Mouse (Mus musculus) mouse embryonic stem cell (cell line): ENCODE data around the gene Sart3.
"Not testable (repeated sequence)": the region's sequence is repeated elsewhere in the genome, so short reads cannot be mapped to it uniquely, and the experiment has no call there.

Experiments used
- in situ Hi-C, 2 experiments: fragments of 300-500 bp; cut with MboI; formaldehyde crosslinking; loops; 1 replicate in 1 of 2; 3 replicates in 1 of 2; pipeline ENCODE4 v1.14.3; 2019 to 2020; ENCODE audit warnings: low sequenced_read_pairs in 2 of 2, low pct_unique_long_range_greater_than_20kb in 1 of 2, mixed read lengths in 1 of 2; ENCODE audit not compliant: unreplicated experiment in 1 of 2

Gene Sart3

GRCm38 (mm10) chr5:113796401-113797148, 24.3 kb upstream of the Sart3 start:
- in situ Hi-C loops, result no loop called here

GRCm38 (mm10) chr5:113791197-113792095, 19.1 kb upstream of the Sart3 start:
- in situ Hi-C loops, result no loop called here

- in situ Hi-C loops, result no loop called here
These were observed 18.3 kb upstream of the Sart3 start for GRCm38 (mm10) chr5:113790453-113791196.

- in situ Hi-C loops, result no loop called here
These were observed 16.9 kb upstream of the Sart3 start for GRCm38 (mm10) chr5:113789075-113789788.

GRCm38 (mm10) chr5:113788645-113789044, 16.3 kb upstream of the Sart3 start:
- in situ Hi-C loops, result no loop called here

GRCm38 (mm10) chr5:113786985-113787384, 14.7 kb upstream of the Sart3 start:
- in situ Hi-C loops, result no loop called here

GRCm38 (mm10) chr5:113784104-113784503, 11.8 kb upstream of the Sart3 start:
- in situ Hi-C loops, result not testable (repeated sequence)

GRCm38 (mm10) chr5:113783581-113784001, 11.3 kb upstream of the Sart3 start:
- in situ Hi-C loops, result no loop called here

GRCm38 (mm10) chr5:113782624-113783023, 10.3 kb upstream of the Sart3 start:
- in situ Hi-C loops, result no loop called here

- in situ Hi-C loops, result no loop called here
These were observed 9.6 kb upstream of the Sart3 start for GRCm38 (mm10) chr5:113781875-113782274.

- in situ Hi-C loops, result no loop called here
These were observed 8.9 kb upstream of the Sart3 start for GRCm38 (mm10) chr5:113781254-113781653.

- in situ Hi-C loops, result no loop called here
These were observed 8.5 kb upstream of the Sart3 start for GRCm38 (mm10) chr5:113780763-113781162.

GRCm38 (mm10) chr5:113780082-113780752, 7.9 kb upstream of the Sart3 start:
- in situ Hi-C loops, result no loop called here

GRCm38 (mm10) chr5:113779569-113779968, 7.3 kb upstream of the Sart3 start:
- in situ Hi-C loops, result loop anchor here (5.0 kb wide), 1 partner anchor 33 kb away; no protein-coding TSS in a partner anchor

- in situ Hi-C loops, result loop anchor here (5.0 kb wide), 1 partner anchor 35 kb away; no protein-coding TSS in a partner anchor
These were observed 5.4 kb upstream of the Sart3 start for GRCm38 (mm10) chr5:113777728-113778127.

GRCm38 (mm10) chr5:113776896-113777226, 4.6 kb upstream of the Sart3 start:
- in situ Hi-C loops, result loop anchor here (5.0 kb wide), 1 partner anchor 35 kb away; no protein-coding TSS in a partner anchor

- in situ Hi-C loops, result loop anchor here (5.0 kb wide), 1 partner anchor 36 kb away; no protein-coding TSS in a partner anchor
These were observed 4.0 kb upstream of the Sart3 start for GRCm38 (mm10) chr5:113776128-113776895.
